Mouse (Mus musculus) heart, adult 11 months (tissue): ENCODE measurements around the gene Chst8.

Experiments
- DNase-seq: peaks from one replicate; pipeline ENCODE4 v3.0.0; 2022

Gene Chst8

DNA sequence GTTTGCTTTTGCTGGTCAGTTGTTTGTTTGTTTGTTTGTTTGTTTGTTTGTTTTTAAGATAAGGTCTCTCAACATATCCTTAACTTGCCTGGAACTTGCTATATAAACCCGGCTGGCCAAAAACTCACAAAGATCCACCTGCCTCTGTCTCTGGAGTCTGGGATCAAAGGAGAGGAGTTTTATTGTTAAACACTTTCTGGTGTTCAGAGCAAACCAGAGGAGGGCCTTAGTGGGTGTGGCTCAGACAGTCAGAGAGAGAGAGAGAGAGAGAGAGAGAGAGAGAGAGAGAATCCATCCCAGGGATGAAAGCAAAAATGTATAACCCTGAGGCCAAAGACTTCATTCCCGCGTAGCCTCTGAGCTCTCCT lies 13.1 kb downstream of the Chst8 start:
- no peak for DNase-seq

DNA sequence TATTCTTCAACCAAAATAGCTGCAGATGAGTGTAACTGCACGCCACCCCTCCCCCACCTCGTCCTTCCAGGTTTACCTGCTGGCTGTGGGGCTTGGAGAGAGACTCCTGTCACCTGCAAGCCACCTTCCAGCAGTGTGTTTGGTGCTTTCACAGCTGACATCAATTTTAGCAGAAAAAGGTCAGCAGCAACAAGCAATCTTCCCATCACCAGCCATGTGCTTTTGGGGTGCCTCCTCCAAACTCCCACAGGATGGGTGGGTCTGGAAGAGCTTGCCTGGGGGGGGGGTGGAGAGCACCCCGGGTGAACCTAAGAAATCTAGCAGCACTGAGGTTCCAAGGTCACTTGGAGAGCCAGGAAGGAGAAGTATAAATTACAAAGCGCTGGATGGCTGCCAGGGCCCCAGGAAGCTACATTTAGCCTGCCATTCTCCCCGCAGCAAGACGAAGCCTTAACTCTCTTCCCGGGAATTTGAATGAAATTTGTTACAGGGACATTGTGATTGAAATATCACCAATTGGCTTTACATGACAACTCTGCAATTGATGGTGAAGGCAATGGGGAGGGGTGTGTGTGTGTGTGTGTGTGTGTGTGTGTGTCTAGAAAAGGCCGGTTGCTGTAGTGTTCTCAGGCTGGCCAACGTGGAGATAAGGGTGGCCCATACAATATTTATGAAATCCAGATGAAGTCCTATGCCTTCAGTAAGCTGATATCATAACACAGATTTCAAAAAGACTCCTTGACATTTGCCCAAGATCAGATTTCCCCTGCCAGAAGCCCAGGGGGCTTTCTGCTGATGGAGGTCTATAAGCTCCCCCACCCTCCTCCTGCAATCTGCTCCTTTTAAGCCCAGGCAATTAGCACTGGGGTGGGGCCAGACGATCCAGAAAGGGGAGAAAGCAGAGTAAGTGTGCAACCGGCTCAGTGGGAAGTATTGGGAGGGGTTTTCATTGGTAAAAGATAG lies 13.8 kb downstream of the Chst8 start:
- DNase-seq = no peak

DNA sequence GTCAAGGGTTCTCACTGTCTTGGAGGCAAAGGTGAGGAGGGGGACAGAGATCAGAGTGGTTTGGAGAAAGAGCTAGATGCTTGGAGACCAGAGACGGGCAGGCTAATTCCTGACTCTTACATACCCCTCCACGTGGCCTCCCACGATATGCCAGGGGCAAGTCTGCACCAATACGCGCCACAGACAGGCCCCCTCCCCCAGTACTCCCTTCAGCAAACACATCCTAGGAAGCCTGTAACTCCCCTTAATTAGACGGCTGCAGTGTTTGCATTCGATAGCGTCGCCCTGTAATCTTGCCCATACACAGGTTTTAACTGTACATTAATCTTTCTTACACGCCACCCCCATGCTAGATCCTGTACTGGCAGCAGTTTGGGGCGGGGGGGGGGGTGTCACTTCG lies 14.5 kb downstream of the Chst8 start:
- no peak for DNase-seq

DNA sequence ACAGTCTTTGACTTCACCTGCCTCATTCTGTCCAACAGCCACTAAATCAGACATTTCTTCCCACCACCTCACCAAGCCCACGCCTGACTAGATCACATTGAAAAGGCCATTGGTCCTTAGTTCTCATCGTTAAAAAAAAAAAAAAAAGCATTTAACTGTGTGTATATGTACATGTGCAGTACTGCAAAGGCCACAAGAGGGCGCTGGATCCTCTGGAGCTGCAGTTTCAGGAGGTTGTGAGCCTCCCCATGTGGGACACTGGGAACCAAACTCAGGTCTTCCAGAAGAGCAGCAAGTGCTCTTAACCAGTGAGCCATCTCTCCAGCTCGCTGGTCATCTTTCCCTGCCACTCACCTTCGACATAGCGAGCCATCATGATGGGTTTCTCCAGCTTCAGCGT lies 22.1 kb downstream of the Chst8 start:
- no peak for DNase-seq

DNA sequence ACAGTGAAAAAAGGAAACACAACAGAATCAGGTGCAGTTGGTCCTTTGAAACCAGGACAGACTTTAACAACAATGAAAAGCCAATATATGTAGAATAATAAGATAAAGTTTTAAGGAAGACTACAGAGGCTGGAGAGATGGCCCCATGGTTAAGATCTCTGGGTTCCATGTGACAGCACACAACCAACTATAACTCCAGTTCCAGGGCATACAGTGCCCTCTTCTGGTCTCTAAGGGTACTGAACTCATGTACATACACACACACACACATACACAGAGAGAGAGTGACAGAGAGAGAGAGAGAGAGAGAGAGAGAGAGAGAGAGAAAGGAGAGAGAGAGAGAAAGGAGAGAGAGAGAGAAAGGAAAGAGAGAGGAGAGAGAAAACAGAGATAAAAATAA lies 25.3 kb downstream of the Chst8 start:
- DNase-seq = no peak

DNA sequence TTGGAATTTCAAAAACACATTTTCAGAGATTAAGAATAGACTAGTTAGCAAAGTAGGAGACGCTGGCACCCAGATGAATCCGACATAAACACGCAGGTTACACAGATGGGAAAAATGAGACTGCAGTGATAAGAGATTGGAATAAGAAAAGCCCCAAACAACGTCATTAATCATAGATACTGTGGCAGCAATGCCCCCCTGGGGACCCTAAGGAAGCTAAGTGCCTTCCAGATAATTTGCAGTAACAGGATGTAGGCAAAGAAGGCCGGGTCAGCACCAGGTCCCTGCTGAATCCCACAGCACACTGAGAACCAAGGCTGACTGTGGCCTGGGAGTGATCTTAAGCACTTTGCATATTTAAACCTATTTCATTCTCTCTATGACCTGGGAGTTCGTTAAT lies 27.5 kb downstream of the Chst8 start:
- DNase-seq = no peak

DNA sequence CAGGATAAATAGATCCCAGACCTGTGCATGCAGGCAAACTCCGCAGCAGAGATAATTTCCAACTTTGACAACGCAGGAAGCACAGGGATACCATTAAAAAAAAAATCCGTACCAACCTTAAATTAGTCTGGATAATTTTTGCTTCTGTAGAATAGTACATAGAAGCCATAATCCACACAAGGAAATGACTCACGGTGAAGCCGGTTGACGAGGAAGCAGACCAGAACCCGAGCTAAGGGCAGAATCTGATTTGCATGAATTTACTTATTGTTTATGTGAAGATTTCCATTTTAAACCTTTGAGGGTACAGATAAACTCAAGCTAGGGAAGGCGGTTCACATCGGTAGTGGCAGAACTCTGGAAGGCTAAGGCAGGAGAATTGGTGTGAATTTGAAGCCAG lies 28.0 kb downstream of the Chst8 start:
- no peak for DNase-seq

DNA sequence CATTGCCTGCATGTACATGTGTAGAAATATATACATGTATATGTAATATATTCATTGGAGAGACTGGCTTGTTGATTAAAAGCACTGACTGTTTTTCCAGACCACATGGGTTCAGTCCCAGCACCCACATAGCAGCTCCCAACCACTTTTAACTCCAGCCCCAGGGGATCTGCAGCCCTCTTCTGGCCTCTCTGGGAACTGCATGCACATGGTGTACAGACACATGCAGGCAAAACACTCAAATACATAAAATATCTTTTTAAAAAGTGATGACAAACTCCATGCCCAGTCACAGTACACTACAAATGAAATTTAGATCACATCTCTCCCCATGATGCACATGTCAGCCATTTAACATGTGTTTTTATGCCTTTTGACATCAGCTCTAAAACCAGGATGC lies 30.5 kb downstream of the Chst8 start:
- no peak for DNase-seq

DNA sequence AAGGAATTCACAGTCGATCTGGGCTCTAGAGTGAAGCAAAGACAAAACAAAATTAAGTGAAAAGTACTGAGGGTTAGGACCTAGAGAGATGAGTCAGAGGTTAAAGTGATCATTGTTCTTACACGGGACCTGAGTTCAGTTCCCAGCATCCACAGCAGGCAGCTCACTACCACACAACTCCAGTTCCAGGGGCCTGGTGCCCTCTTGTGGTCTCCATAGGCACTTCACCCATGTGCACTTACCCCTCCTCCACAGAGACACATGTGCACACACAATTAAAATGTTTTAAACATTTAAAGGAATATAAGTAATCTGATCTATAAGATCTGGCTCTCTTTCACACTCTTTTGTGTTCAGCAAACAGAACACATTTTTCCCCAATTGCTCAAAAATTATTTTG lies 31.3 kb downstream of the Chst8 start:
- no peak for DNase-seq

DNA sequence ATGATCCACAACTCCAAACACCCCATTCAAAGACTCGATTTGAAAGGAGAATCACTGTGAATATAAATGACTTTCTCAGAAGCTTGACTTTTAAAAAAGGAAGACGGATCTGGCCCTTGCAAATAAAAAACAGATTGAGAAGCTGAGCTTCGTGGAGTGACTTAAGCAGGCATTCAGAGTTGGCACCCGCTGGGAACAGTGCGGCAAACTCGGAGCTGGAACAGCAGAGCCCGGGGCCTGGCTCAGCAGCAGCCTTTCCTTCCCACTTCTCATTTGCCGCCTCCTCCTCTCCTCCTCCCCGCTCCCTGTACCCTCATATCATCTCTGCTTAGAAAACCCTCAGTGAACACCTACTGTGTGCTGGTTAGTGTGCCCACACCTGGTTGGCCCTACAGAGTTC lies 34.1 kb downstream of the Chst8 start:
- DNase-seq = no peak

DNA sequence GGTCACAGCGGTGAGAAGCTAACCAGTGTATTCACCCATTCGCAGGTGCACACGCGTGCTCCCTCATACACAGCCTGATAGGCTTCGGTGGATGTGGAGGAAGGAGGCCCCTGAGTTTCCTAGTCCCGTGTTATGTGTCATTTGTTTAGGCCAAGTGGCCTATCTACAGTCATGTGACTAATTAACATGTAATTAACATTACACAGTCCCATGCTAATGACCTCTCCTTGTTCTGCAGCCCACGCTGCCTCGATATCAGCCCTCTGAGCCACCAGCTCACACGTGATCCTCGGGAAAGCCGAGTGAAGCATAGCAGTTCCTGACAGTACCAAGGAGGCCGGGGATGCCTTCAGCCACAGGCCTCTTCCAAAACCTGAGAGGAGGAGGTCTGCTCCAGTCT lies 36.9 kb downstream of the Chst8 start:
- DNase-seq = no peak

DNA sequence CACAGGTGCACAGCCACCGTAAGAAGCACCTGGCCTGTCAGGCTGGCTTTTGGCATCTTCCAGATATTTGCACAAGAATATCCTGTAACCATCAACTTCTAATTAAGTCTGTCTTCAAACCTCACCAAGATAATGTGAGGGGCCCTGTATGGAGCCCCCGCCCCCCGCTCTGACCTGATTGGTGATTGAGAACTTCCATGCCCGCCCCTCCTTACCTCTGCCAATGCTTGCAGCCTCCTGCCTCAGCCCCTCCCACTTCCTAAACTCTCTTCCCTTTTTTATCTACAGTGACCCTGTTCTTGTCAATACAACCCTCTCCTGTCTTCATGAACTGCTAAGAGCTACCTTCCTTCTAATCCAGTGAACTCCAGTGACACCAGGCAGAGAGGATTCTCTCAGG lies 37.6 kb downstream of the Chst8 start:
- no peak for DNase-seq

DNA sequence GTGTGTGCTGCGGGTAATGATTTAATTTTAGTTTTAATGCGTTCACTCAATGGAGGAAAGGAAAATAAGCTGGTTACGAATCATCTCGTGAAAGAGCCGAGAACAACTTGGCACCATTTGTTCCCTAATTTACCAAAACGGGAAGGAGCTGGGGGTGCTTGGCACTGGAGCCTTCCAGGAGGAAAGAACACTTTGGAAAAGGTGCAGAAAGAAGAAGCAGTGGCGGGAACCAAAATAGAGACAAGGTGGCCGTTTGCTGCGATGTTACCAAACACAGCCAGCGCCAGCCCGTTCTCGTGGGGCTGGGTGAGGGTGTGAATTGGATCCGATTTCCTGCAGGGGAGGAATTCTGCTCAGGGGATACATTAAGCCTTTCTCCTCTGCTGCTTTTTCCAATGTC lies 38.5 kb downstream of the Chst8 start:
- DNase-seq = no peak

DNA sequence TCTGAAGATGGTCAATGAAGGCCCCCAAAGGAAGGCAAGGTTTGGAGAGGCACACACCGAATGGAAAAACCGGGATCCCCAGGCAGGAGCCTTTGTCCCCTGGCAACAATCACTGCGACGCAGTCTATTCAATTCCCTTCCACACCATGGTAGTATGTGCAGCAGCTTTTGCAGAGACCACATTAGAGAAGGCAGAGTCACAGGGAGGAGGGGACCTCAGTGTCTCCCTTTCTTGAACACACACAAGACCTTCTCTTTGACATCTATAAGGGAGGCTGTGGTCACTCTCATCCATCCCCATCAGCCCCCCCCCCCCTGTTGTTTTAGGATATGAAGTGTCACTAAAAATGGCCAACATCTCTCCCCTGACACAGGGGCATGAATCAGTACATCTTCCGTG lies 39.2 kb downstream of the Chst8 start:
- DNase-seq = no peak

DNA sequence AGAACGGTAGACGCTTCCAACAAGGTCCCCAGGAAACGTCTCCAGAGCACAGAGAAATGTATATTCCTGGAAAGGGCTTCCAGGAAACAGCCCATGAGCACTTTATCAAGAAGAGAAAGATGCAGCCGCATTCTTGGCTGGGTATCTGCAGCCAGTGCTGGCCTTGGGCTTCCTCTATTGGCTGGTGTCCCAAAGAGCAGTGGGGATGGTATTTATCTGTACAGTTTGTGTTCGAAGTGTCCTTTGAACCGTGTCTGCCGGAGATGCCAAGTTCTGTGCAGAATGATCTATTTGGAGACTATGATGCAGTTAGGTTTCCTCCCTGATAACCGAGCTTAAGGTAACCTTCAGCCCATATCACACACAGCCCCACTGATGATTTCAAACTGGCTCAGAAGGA lies 43.0 kb downstream of the Chst8 start:
- DNase-seq = no peak

DNA sequence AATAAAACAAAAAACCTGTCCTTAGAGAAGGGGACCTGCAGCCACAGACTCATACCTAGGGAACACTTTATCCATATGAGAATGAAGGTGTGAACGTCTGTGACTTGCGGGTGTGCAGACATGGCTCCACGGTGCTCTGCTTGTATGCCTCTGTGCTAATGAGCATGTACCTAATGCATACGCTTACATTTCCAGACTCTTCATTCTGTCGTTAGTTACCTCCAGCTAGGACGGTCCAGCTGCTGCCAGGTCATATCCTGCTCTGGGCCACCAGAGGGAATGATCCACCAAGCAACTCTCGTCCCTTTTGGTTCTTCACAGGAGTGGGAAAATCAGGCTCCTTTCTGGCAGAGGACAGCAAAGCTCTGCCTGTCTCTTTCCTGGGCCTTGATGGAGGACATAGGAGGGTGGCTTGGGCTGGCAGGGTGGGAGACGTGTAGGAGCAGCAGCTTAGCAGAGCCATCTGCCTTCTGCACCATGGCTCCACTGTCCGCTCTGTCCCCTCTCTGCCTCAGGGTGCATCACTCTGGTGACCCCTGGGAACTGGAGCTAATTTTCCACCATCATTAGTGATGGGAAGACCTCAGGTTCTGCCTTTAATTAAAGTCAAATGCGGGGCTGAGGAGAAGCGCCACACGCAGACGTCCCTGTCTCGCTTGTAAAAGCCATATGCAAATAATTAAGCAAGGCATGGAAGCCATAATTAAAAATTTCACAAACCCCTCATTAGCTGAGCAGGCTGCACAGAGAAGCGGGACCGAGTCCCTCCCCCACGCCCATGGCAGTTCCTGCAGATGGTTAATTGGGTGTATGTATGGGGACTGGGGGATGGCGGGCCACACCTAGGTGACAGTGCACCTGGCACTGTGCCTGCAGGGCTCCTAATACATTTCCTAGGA lies 48.0 kb downstream of the Chst8 start:
- no peak for DNase-seq

DNA sequence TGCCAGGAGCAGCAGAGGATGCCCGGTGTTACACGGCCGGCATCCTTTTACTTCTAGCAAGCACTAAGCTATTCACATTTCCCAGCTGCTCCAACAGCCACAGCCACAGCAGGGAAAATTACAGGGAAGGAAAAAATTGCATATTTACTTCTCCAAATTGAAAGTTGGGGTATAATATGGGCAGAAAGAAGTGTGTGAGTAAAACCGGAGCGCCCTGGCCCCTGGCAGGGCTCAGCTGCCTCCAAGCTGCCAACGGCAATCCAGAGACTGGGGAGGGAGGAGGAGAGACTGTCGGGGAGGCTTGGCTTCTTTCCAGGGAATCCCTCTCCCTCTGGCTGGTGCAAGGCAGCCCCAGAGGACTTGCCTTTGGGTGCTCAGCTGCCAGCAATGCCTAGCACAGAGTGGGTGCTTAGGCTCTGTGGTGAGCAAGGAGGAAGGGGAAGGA lies 53.1 kb downstream of the Chst8 start:
- DNase-seq = no peak

DNA sequence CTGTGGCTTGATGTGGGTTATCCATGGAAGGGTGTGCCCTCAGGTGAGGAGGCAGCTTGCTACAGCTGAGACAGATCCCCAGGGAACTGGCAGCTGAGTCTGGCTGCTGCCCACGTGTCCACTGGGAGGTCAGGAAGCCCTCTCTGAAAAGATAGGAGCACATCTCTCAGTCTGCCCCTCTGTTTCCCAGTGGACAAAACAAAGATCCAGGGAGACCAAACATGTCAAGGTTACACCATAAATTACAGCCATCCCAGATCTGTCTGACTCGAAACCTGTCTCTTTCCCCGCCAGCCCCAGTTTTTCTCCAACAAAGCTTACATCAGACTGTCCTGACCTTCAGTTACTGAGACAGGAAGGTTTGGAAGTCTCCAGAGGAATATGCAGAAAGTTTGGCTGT lies 53.8 kb downstream of the Chst8 start:
- DNase-seq = no peak

DNA sequence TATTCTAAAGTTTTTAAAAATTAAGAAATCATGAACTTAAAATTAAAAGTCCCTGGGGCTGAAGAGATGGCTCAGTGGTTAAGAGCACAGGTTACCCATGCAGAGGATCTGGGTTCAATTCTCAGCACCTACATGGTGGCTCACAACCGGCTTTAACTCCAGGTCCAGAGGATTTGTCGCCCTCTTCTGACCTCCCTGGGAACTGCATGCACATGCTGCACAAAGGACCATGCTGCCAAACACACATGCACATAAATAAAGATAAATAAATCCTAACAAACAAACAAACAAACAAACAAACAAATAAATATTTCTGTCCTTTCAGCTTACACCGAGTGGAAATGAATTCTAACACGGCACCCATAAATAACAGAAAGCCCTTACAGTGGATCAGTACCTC lies 55.0 kb downstream of the Chst8 start:
- DNase-seq = no peak

DNA sequence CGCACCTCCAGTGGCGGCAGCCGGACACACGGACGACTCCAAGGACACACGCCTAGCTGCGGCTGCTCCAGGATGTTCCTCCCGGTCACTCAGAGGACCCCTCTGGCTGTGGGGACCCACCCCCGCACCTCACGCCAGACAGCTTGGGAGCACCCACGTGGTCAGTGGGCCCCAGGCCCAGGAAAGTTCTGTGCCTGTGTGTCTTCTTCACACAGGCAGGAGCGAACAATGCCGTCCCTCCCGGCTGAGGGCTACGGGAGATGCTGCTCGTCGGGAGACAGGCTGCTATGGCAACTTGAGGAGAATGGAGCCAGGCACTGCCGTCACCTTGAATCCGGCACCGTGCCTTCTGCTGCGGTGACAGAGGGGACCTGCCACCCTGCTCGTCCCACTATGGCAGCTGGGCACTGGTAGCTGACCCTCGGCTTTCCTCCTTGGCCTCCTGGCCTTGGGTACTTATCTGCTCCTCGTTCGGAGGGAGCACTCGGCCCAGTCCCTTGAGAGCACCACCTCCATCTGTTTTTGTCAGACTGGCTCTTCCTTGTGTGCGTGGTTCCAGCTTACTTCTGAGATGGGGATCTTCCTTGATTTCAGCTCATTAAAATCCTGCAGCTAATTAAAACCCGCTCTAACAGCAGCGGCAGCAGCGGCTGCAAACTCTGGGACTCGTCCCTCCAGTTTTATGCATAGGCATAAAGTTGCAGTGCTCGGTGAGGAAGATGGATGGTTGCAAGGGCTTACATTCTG lies 59.2 kb downstream of the Chst8 start:
- DNase-seq = peak; percentile 90

DNA sequence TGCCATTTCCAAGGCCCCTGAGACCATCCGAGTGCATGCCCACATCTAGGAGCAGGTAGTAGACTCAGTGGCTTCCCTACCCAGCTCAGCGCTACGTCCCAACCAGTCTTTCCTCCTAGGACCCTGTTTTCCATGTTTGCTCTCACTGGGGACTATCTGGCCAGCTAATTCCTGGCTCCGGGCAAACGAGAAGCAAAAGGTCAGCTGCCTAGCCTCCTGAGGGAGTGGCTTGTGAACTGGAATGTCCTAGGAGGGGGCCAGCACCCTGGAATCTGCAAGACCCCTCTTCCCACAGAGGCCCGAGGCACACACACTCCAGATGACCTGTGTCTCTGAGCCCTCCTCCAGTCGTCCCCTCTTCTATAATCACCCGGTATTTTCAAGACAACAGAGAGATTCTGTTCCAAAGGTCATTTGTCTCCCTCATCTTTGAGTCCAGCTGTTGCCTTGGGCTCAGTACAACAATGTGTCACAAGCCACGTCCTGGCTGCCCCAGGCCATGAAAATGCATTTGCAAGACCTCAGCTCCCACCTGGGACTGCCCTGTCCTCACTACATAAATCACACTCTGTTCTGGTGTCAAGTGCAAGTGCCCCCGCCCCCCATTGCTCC lies 60.3 kb downstream of the Chst8 start:
- DNase-seq = peak; percentile 94

DNA sequence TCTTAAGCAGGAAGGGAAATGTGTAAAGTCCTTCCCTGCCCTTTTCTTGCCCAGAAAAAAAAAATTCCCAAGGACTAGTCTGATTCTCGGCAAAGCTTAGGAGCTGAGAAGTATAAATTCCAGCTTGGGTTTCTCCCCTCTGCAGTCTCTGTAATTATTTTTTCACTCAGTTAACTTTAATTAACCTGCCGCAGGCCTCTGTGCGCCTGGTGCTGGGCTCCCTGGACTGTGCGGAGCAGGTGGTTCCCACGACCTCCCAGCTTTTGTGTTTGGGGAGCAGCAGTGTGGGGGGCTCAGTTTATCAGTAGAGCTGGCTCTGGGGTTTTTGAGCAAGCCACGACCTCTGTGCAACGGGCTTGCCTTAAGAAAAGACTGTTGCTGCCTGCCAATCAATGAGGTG lies 62.2 kb downstream of the Chst8 start:
- DNase-seq = no peak

DNA sequence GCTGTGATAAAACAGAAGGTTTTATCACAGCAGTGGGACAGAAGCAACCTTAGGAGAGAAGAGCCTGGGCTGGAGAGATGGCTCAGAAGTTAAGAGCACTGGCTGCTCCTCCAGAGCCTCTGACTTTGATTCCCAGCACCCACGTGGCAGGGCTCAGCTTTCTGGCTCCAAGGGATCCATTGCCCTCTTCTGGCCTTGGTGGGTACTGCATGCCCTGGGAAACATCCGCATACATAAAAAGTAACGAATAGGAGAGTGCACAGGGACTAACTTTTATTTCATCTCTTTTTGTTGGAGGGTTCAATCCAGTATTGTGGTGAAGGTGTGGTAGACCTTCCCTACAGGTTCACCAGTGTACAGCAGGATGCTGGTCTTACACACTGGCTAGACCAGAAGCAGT lies 62.8 kb downstream of the Chst8 start:
- no peak for DNase-seq
